Mouse (Mus musculus): ENCODE results near the gene Pla2g15.

Pla2g15 gene

DNA sequence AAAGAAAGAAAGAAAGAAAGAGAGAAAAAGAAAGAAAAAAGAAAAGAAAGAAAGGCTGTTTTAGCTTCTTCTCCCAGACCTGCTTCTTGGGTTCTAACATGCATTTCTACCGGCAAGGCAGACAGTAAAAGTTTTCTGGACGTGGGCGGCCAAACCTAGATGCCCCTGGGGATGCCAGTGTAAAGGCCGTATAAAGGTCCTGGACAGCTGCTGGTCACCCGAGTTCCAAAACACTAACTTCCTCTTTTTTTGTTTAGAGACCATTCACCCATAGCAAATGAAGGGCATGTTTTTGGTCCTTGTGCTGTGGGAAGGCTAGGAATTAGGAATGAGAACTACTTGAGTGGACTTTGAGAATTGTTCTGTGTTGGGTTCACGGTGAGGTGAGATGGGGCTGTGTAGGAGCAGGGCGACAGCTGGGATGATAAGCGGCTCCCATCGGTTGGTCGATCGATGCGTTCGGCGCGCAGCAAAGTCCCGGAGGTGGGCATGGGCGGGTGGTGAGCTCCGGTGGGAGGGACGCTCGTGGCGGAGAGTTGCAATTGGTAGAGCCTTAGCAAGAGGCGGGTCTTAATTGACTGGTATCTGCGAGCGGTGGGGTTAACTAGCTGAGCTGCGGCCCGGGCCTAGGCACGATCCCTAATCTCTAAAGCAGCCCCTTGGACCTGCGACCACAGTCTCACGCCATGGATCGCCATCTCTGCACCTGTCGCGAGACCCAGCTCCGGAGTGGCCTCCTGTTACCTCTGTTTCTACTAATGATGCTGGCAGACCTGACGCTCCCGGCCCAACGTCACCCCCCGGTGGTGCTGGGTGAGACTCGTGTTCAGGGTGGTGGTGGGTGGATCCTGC, at the start of gene Pla2g15:
Pla2g15 (plus strand) TSS at position 599 of the 852 bp plus-strand sequence.
- peak; percentile 95 for DNase-seq (ENCODE audit: low read depth, low spot score)

DNA sequence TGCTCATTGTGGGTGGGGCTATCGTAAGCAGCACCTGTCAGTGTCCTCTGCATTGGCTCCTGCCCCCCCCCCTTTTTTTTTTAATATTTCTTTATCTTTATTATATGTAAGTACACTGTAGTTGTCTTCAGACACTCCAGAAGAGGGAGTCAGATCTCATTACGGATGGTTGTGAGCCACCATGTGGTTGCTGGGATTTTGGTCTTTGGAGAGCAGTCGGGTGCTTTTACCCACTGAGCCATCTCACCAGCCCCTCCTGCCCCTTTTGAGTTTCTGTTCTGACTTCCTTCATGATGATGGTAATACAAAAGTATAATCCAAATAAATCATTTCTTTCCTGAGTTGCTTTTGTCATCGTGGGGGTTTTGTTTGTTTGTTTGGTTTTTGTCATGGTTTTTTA, 47.9 kb upstream of the Pla2g15 start:
- DNase-seq (ENCODE audit: low read depth, low spot score), result no peak

DNA sequence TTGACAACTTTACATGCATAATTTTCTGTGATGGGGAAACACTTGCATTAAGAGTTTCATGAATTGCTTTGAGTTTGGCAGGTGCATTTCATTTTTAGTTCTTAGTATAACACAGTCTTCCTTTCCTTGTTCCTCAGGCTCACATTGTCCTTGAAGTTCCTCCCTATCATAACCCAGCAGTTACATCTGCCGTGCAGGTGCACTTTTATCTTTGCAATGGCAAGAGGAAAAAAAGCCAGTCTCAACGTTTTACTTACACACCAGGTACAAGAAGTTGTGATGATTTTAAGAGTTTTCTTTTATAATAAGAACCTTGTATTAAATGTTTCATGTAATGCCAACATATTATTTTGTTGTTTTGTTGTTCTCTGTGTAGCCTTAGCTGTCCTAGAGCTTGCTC, 46.3 kb upstream of the Pla2g15 start:
- DNase-seq (ENCODE audit: low read depth, low spot score), result no peak

DNA sequence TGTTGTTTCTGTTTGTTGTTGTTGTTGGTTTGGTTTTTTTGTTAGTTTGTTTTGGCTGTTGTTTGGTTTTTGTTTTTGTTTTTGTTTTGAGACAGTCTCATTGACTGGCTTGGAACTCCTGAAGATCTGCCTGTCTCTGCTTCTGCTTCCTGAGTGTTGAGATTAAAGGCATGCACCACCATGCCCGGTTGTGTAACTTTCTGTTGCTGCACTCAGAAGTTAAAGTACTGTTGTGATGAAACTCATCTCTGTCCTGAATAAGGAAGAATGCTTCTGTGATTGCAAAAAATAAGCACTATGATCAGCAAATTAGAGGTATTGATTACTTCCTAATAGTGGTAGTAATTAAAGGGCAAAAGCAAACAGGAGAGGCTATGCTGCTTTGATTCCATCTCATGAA, 44.0 kb upstream of the Pla2g15 start:
- no peak for DNase-seq (ENCODE audit: low read depth, low spot score)

DNA sequence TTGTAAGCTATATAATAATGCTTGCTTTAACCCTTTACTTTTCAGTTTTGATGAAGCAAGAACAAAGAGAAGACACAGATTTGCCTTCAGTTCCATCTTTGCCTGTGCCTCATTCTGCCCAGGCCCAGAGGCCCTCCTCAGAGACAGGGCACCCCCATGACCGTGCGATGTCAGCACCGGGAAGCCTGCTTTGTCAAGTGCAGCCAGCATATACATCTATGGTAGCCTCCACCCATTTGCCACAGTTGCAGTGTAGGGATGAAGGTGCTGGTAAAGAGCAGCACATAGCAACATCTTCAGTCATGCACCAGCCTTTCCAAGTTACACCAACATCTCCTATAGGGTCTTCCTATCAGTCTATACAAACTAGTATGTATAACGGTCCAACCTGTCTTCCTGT, 42.1 kb upstream of the Pla2g15 start:
- no peak for DNase-seq (ENCODE audit: low read depth, low spot score)

DNA sequence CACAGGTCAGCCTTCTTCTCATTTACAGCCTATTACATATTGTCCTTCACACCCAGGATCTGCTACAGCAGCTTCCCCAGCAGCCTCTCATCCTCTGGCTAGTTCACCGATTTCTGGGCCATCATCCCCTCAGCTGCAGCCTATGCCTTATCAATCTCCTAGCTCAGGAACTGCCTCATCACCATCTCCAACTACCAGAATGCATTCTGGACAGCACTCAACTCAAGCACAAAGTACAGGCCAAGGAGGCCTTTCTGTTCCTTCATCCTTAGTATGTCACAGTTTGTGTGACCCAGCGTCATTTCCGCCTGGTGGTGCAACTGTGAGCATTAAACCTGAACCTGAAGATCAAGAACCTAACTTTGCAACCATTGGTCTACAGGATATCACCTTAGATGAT, 41.5 kb upstream of the Pla2g15 start:
- no peak for DNase-seq (ENCODE audit: low read depth, low spot score)

DNA sequence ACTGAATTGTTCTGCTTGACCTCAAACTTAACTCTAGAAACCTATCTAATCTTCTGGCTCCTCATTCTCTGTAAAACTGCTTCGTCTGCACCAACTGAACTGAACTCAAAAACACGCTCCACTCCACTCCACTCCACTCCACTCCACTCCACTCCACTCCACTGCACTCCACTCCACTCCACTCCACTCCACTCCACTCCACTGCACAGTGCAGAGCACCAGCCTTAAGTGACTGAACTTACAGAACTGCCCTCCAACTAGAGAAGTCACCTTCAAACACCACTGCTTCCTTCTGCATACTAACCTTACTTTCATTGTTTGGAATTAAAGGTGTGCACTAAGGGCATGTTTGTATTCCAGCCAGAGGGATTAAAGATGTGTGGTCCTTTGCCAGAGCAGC, 38.2 kb upstream of the Pla2g15 start:
- no peak for DNase-seq (ENCODE audit: low read depth, low spot score)

DNA sequence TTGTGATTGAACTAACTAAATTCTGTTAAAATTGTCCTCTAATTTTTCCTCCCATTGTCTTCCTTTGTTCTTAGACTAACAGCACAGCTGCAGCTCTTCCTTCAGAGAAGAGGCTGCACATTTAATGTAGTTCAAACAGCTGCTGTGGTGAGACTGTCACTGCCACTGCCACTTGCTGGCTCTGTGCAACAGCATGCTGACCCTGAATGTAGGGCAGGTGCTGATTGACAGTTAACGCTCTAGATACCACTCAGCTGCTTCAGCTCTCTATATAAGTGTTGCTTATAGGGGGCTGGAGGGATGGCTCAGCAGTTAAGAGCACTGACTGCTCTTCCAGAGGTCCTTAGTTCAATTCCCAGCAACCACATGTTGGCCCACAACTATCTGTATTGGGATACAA, 37.7 kb upstream of the Pla2g15 start:
- DNase-seq (ENCODE audit: low read depth, low spot score), result no peak

DNA sequence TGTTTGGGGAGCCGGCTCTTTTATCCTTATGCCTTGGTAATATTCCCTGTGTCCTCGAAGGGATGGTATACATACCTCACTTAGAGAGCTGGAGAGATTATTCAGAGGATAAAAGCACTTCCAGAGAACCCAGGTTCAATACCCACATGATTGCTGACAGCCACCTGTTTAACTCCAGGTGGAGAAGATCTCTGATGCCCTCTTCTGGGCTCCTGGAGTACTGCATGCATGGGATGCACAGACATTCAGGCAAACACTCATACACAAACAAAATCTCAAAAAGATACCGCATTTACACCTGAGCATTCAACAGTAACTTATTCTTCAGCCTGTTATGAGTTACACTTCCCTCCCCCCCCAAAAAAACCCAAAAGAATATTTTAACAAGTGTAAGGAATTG, 34.3 kb upstream of the Pla2g15 start:
- DNase-seq (ENCODE audit: low read depth, low spot score), result peak; percentile 72

DNA sequence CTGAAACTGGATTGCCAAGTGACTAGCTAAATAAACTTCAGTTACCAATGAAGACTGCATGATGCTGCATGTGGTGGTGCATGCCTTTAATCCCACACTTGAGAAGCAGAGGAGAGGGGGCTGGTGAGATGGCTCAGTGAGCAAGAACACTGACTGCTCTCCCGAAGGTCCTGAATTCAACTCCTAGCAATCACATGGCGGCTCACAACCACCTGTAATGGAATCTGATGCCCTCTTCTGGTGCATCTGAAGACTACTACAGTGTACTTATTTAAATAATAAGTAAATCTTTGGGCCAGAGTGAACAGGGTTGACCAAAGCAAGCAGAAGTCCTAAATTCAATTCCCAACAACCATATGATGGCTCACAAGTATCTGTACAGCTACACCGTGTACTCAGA, 26.8 kb upstream of the Pla2g15 start:
- peak; percentile 14 for DNase-seq (ENCODE audit: low read depth, low spot score)

DNA sequence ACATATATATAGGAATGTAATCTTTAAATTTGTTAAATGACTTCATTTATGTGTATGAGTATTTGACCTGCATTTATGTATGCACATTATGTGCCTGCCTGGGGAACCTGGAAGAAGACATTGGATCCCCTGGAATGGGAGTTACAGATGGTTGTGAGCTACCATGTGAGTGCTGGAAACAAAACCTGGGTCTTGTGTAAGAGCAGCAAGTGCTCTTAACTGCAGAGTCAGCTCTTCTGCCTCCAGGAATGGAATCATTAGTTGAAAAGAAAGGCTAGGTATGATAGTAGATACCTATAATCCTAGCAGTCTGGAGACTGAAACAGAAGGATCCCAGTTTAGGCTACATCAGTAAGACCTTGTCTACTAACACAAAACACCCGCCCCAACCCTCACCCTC, 24.1 kb upstream of the Pla2g15 start:
- no peak for DNase-seq (ENCODE audit: low read depth, low spot score)

DNA sequence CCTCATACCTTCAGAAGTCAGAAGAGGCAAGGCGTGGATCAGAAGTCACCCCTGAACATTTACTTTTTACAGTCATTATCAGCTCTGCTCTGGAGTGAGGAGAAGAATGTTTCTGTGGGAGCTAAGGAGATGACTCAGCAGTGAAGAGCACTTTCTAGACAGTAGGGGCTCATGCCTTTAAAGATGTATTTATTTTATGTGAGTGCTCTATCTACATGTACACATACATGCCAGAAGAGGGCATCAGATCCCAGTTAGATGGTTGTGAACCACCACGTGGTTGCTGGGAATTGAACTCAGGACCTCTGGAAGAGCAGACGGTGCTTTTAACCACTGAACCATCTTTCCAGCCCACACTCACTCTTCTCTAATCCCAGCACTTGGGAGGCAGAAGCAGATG, 23.1 kb upstream of the Pla2g15 start:
- no peak for DNase-seq (ENCODE audit: low read depth, low spot score)

DNA sequence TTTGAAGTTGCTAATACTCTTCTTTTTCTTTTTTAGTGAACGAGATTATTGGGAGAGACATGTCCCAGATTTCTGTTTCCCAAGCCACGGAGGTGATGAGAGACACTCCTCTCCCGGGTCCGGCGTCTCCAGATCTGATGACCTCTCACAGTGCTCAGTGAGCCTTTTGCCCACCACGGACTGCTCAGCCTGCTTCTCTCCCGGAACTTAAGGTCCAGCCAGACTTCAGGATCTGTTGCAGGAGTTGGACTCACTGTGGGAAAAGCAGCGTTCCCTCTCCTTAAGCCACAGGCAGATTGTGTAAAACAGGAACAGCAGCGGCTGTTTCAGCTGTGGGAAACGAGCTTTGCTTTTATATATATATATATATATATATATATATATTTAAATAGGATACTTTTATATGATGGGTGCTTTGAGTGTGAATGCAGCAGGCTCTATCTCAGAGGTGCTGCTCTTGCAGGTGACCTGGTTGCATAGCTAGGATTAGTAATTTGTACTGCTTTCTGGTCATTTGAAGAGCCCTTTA, 22.3 kb upstream of the Pla2g15 start:
- DNase-seq (ENCODE audit: low read depth, low spot score), result no peak

DNA sequence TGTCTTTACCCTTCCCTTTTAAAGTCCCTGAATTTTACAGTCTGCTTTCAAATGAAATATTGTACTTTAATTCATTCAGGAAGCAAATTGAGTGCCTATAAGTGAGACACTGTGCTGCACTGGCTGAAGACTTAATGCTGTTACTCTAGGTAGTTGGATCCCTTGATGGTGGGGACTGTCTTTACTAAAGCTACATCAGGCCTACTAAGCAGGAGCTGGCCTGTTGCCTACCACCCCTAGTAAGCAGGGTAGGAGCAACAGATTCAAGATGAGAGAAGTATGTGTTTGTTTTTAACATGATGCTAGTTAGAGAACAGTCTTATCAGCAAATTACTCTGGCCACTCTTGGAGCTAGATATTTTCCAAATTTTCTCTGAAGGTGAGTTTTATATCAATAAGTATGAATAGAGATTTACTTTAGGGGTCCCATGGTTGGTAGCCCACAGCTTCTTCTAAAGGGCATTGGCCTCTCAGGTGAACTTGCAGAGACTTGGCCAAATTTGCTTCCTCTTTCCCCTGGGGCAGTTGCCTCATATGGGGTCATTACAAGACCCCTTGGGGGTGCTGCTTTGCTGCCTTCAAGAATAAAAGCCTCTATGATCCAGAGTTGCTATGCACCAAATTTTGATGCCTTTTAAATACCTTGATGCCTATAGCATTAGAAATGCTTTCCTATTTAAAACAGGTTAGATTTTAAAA, 20.8 kb upstream of the Pla2g15 start:
- no peak for DNase-seq (ENCODE audit: low read depth, low spot score)

DNA sequence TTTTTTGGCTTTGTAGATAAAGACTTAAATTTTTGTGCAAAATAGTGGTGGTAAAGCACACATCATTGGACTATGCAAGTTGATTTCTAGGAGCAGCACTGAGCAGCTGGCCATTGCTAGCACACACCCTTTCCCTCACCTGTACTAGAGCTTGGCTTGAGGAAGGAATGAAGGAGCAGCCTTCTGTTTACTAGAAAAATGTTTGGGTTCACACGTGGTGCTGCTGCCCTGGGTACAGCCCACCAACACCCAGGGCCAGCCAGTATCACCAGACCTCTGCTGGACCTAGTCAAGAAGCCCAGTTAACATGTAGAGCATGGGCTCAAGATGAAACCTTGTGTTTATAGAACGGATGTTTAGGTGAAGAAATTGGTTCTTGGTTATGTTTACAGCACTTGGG, 20.2 kb upstream of the Pla2g15 start:
- DNase-seq (ENCODE audit: low read depth, low spot score), result no peak

DNA sequence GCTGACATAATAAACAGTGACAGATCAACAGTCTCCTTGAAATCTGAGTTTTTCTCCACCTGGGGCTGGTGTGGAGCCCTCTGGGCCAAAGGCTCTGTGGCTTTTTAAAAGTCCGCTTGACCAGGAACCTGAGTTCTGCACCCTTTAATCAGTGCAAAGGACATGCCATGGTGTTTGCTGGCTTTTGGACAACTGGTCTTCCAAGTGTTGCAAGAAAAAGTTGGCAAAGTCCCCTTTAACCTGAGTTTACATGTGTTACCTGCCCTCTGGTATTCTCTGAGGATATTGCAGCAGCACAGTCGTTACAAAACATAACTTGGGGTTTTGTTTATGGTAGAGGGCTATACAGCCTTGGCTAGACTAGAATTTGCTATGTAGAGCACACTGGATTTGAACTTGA, 19.7 kb upstream of the Pla2g15 start:
- DNase-seq (ENCODE audit: low read depth, low spot score), result no peak

DNA sequence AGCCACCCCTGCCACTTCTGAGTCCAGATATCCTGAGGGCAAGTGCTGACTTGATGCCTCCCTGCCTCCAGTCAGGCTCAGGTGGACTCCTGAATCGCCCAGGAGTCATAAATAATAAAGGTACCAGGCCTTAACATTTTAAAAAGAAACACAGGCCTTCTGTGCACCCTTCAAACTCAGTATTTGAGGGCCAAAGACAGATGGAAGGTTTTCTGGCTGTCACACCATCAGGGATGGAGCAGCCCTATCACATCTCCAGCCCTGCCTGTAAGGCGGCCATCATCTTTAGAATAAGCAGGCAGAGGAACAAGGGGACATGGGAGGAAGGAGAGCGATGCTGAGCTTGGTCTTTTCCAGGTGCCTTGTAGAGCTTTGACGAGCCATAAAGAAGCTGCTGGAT, 19.2 kb upstream of the Pla2g15 start:
- DNase-seq (ENCODE audit: low read depth, low spot score), result no peak

DNA sequence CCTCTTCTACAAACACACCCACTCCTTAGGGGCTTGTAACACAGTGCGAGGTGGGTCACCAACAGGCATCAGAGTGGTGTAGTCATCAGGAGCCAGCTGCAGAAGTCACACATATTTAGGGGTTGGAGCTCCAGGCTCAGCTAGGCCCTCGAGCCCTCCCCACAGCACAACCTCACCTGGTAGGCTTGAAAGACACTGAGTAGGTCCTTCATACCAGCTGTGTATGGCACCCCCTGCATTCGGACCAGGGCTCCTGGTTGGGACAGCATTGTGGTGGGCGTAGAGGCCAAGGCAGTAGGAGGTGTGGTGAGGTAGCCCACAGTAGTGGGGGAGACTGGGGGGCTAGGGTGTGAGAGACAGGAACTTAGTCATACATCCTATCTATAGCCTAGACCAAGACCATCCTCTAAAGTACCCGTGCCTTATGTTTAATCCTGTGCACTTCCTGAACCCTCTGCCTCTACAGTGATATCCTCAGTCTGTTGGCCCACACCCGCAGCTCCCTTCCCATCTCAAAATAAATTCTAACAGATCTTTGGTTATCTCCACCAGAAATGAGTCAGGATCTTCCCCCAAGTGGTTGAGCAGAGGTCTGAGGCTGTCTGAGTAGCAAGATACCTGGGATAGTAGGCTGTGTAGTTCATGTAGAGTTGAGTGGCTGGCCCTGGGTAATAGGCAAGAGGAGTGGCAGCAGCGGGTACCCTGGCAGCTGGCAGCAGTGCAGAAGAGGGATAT, 18.5 kb upstream of the Pla2g15 start:
- DNase-seq (ENCODE audit: low read depth, low spot score), result no peak

DNA sequence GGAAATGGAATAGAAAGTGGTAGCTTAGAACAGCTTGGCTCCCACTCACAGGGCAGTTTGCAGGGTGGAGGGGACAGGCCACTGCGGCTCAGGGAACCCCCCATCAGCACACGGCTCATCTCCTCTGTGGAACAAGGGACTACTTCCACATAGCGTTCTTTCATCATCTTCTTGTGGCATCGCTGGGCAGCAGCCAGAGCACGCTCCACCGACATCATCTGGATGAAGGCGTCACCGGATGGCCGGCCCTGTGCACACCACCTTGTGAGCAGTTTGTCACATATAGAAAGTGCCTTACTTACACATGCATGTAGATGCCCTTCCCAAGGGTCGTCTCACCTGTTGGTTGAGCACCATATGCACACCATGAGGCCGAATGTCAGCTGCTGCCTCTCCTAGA, 17.8 kb upstream of the Pla2g15 start:
- no peak for DNase-seq (ENCODE audit: low read depth, low spot score)

DNA sequence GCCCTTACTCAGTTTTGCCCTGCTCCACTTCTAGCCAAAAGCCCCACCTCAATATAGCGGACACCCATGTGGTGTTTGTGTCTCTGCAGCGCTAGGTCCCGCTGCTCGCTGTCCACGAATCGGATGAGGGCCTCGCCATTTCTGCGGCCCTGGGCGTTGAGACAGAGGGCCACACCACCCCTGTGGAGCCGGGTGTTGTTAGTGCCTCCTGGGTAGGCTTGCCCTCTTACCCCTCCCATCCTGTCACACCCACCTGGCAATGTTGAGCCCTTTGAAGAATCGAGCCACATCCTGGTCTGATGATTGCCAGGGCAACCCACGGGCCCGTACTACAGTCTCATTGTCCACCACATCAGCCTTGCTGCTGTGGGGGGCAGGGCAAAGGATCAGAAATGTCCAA, 16.7 kb upstream of the Pla2g15 start:
- peak; percentile 35 for DNase-seq (ENCODE audit: low read depth, low spot score)

DNA sequence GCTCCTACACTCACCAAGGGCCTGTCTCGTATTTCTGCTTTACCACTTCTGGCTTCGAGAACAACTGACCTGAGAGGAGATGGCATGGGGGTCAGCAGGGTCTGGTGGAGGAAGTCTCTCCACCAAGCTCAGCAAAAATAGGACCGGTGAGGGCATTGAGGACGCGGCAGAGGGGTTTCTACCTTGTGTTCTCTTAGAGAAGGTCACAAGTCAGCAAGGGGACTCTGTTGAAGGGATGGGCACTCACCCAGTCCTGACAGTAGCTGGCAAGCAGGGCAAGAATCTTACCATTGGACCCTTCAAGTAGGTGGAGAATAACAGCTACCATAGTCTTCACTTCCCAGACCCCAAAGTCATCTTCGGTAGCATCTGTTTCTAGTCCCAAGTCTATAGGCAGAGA, 16.3 kb upstream of the Pla2g15 start:
- no peak for DNase-seq (ENCODE audit: low read depth, low spot score)

Data from CD4-positive, CD25-positive, alpha-beta regulatory T cell, adult 2 months (primary cell).